Mouse (Mus musculus): ENCODE measurements around the gene Ttc26.

GRCm38 (mm10) chr6:38347875-38348274 lies 33.4 kb upstream of the Ttc26 start:
- TF ChIP-seq HCFC1 (IDR thresholded peaks at IDR 0.05; ENCODE audit: borderline replicate concordance, insufficient read depth, low read length), result no peak
- TF ChIP-seq MAFK (IDR thresholded peaks at IDR 0.05; ENCODE audit: insufficient read depth, low read depth, low read length), result no peak

All from ES-E14 (cell line).